Mouse (Mus musculus) spleen, adult 2 months (tissue): ENCODE measurements around the gene Tamm41. TPM values are rescaled to one million over a fixed set of nuclear protein-coding genes. Genes with fewer than 3 reads are reported as not detected.

Experiments
- DNase-seq, 2 experiments: peaks; one replicate each; pipeline versions ENCODE4 v3.0.0 to v3.0.0-alpha.2; 2012 to 2021; ENCODE audit warnings: low spot score in 2 of 2, low read depth in 1 of 2
- H3K27ac ChIP-seq: fragments of 200-500 bp; 2 replicates; pipeline ENCODE4 v1.5.1; 2012; ENCODE audit warnings: low read length, inconsistent platforms; ENCODE audit not compliant: insufficient read depth
- H3K27me3 ChIP-seq: fragments of 200-500 bp; 2 replicates; pipeline ENCODE4 v1.6.1; 2012; ENCODE audit warnings: mild to moderate bottlenecking, moderate library complexity, low read length, inconsistent platforms; ENCODE audit not compliant: control insufficient read depth, insufficient read depth
- H3K36me3 ChIP-seq: fragments of 200-500 bp; 2 replicates; pipeline ENCODE4 v1.6.1; 2012; ENCODE audit warnings: mild to moderate bottlenecking, low read length, inconsistent platforms; ENCODE audit not compliant: control insufficient read depth, insufficient read depth
- H3K4me1 ChIP-seq: fragments of 200-500 bp; 2 replicates; pipeline ENCODE4 v1.6.1; 2011; ENCODE audit warnings: inconsistent platforms; ENCODE audit not compliant: control insufficient read depth, insufficient read depth, insufficient read length
- H3K4me3 ChIP-seq: fragments of 200-500 bp; 2 replicates; pipeline ENCODE4 v1.5.1; 2011; ENCODE audit warnings: mild to moderate bottlenecking, inconsistent platforms; ENCODE audit not compliant: insufficient read depth, insufficient read length; ENCODE audit errors: extremely low read depth
- CTCF ChIP-seq: fragments of 200-500 bp; IDR thresholded peaks from 2 replicates; pipeline ENCODE4 v1.5.1; 2011; ENCODE audit warnings: mild to moderate bottlenecking, inconsistent platforms; ENCODE audit not compliant: insufficient read depth, insufficient read length, insufficient replicate concordance; ENCODE audit errors: extremely low read depth
- POLR2A ChIP-seq: fragments of 200-500 bp; IDR thresholded peaks from 2 replicates; pipeline ENCODE4 v1.6.1; 2011; ENCODE audit warnings: low read depth, low read length, inconsistent platforms
- WGBS: fragments of 180-500 bp; shearing (Covaris S2); methylation state at CpG from one replicate; pipeline ENCODE4 v1.1.7; 2018; 5-methylcytosine and 5-hydroxymethylcytosine counted together
- polyA plus RNA-seq: library from polyadenylated mRNA; depleted of rRNA; stranded (reverse); fragments of >200 nt; gene quantifications from 2 replicates; pipeline ENCODE4 v1.2.3, GENCODE M21; 2012

The Tamm41 gene
- polyA plus RNA-seq, 1 experiment, result 24.3 TPM

GRCm38 (mm10) chr6:114994079-114994478, 43.6 kb downstream of the Tamm41 start:
- H3K27me3 ChIP-seq, result no peaks in the 10 kb centered on the region
- H3K4me1 ChIP-seq, result no peaks in the 10 kb centered on the region; the same call in 1 of the 2 replicates
- TF ChIP-seq CTCF (no peak), POLR2A (no peak)
- H3K27ac ChIP-seq, result no peak overlapping the region
- WGBS, result 91% methylated on average over 5 of the region's 5 CpGs
- H3K36me3 ChIP-seq, result no peaks in the 10 kb centered on the region
- no peak for DNase-seq
- H3K4me3 ChIP-seq, result no peak overlapping the region

GRCm38 (mm10) chr6:114993659-114994058, 44.0 kb downstream of the Tamm41 start:
- H3K27me3 ChIP-seq, result no peaks in the 10 kb centered on the region
- H3K4me1 ChIP-seq, result peaks cover 3% of the 10 kb centered on the region; the same call in 1 of the 2 replicates
- 84% methylated on average over 8 of the region's 8 CpGs for WGBS
- TF ChIP-seq CTCF (no peak), POLR2A (no peak)
- no peaks in the 10 kb centered on the region for H3K36me3 ChIP-seq
- no peak overlapping the region for H3K27ac ChIP-seq
- no peak for DNase-seq
- no peak overlapping the region for H3K4me3 ChIP-seq

- no peaks in the 10 kb centered on the region for H3K36me3 ChIP-seq
- no peak overlapping the region for H3K4me3 ChIP-seq
- no peaks in the 10 kb centered on the region for H3K27me3 ChIP-seq
- 60% methylated on average over 4 of the region's 4 CpGs for WGBS
- DNase-seq, result no peak
- no peak for TF ChIP-seq CTCF
- no peak for TF ChIP-seq POLR2A
- no peak overlapping the region for H3K27ac ChIP-seq
- peaks cover 3% of the 10 kb centered on the region; the same call in 1 of the 2 replicates for H3K4me1 ChIP-seq
Measured at GRCm38 (mm10) chr6:114991909-114992308, 45.8 kb downstream of the Tamm41 start.

DNA sequence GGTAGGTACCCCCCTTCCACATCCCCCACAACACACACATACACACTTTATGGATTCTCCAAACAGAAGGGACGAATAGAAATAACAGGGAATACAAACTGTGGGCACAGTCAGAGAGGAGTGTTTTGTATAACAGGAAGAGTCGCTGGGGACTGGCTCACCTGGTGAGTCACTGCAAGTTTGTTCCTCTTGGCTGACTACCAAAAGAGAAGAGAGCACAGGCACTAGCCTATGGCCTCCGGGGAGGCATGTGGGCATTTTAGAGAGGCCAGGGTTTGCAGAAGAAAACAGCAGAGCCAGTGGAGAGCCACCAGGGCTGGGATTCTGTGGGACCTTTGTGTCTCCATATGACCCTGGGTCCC, 49.1 kb downstream of the Tamm41 start:
- no peaks in the 10 kb centered on the region for H3K36me3 ChIP-seq
- TF ChIP-seq CTCF, result no peak
- no peak for TF ChIP-seq POLR2A
- no peak overlapping the region for H3K4me3 ChIP-seq
- WGBS, result 11% methylated on average over 3 of the region's 3 CpGs
- peak in 1 of 2 experiments; percentile 15 for DNase-seq
- H3K27ac ChIP-seq, result no peak overlapping the region
- no peaks in the 10 kb centered on the region for H3K27me3 ChIP-seq
- peaks cover 3% of the 10 kb centered on the region; the same call in 1 of the 2 replicates for H3K4me1 ChIP-seq

- H3K4me3 ChIP-seq, result no peak overlapping the region
- WGBS, result 44% methylated on average over 7 of the region's 7 CpGs
- no peak for DNase-seq
- no peaks in the 10 kb centered on the region for H3K36me3 ChIP-seq
- no peaks in the 10 kb centered on the region for H3K27me3 ChIP-seq
- no peak overlapping the region for H3K27ac ChIP-seq
- H3K4me1 ChIP-seq, result peaks cover 3% of the 10 kb centered on the region; the same call in 1 of the 2 replicates
- no peak for TF ChIP-seq POLR2A
- TF ChIP-seq CTCF, result no peak
Measured at GRCm38 (mm10) chr6:114987966-114988618, 49.6 kb downstream of the Tamm41 start.

DNA sequence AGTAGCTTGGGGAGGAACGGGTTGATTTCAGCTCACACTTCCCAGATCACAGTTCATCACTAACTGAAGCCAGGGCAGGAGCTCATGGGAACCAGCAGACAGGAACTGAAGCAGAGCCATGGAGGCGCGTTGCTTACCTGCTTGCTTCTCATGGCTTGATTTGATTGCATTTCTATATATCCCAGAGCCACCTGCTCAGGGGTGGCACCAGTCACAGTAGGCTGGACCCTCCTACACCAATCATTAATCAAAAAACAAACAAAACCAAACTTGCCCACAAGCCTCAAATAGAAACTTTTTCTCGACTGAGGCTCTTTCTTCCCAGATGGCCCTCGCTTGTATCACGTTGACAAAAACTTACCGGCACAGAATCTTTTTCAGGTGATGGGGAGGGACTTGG, 55.0 kb downstream of the Tamm41 start:
- Histone ChIP-seq H3K4me3 (no peak overlapping the region), H3K27me3 (no peaks in the 10 kb centered on the region), H3K4me1 (peaks cover 3% of the 10 kb centered on the region; the same call in 1 of the 2 replicates), H3K36me3 (no peaks in the 10 kb centered on the region), H3K27ac (no peak overlapping the region)
- DNase-seq, result no peak
- TF ChIP-seq POLR2A (no peak), CTCF (no peak)
- 76% methylated on average over 7 of the region's 7 CpGs for WGBS

- Histone ChIP-seq H3K4me1 (peaks cover 3% of the 10 kb centered on the region; the same call in 1 of the 2 replicates), H3K36me3 (no peaks in the 10 kb centered on the region), H3K4me3 (no peak overlapping the region), H3K27ac (no peak overlapping the region), H3K27me3 (no peaks in the 10 kb centered on the region)
- DNase-seq, result no peak
- 54% methylated on average over 1 of the region's 1 CpGs for WGBS
- TF ChIP-seq CTCF (no peak), POLR2A (no peak)
Measured at GRCm38 (mm10) chr6:114979715-114980114, 58.0 kb downstream of the Tamm41 start.
